Comparison of ENCODE assay signal across 19 mouse cellular contexts in genomic region chr15:94017814-94018213, GRCm38 (mm10).
A peak's percentile ranks its signal among the peaks of the same experiment; 100 is the strongest.
DNase-seq lines count a peak whose midpoint lies in the region; ATAC-seq and TF ChIP-seq lines count a peak whose summit lies in the region.
"Had no signal": no experiment of that assay in that cellular context is flagged by ENCODE, and none has a peak within 500 bp of the region (broad histone marks: within the 10 kb centered on the region; RNA-seq: fewer than 3 reads in every experiment).

No protein-coding gene starts in this region.

- no peaks in the 10 kb centered on the region for H3K79me2 ChIP-seq in myocyte (ENCODE audit: control insufficient read depth, insufficient read depth)

- no peak for DNase-seq in frontal cortex, postnatal 25 days (ENCODE audit: low spot score in 2 of 2)
- peak; percentile 24 to 32 for DNase-seq in left cerebral cortex, adult 18-20 months (ENCODE audit: low spot score in 2 of 2)
- DNase-seq in left cerebral cortex, adult 11 months (ENCODE audit: low spot score) = no peak
- peak; percentile 24 to 45 for DNase-seq in right cerebral cortex, adult 2 months (ENCODE audit: low spot score in 2 of 2)
- DNase-seq in right cerebral cortex, postnatal 14 days = no peak
- no peak for DNase-seq in gastrocnemius, postnatal 36 days
- DNase-seq: adrenal gland, adult 8-10 months; cerebellum, adult 18-20 months; cerebellum, adult 9-11 months; cerebellum, postnatal 36 days; forebrain, postnatal 0 days; heart, adult 18-20 months had no signal

- H3K36me3 ChIP-seq in myocyte (ENCODE audit: control insufficient read depth, insufficient read depth) = no peaks in the 10 kb centered on the region
- H3K36me3 ChIP-seq: embryonic facial prominence, embryonic 10.5 days; heart, embryonic 10.5 days; hindbrain, embryonic 13.5 days had no signal

- H3K4me2 ChIP-seq in myocyte (ENCODE audit: low read depth) = peak overlapping the region; percentile 20
- H3K4me2 ChIP-seq: forebrain, embryonic 13.5 days; hindbrain, embryonic 13.5 days had no signal

- TF ChIP-seq POLR2A in myocyte (IDR thresholded peaks at IDR 0.05; ENCODE audit: insufficient read length, low read depth) = no peak

- ATAC-seq in frontal cortex, adult (ENCODE audit: low TSS enrichment) = peak; percentile 72
- ATAC-seq: forebrain, embryonic 13.5 days; forebrain, postnatal 0 days; hindbrain, postnatal 0 days had no signal

- intact Hi-C loops in gastrocnemius, postnatal 36 days (cut with DNase I) = no loop called here

- no peak overlapping the region for H3K4me3 ChIP-seq in myocyte
- H3K4me3 ChIP-seq: embryonic facial prominence, embryonic 10.5 days; forebrain, embryonic 13.5 days; heart, embryonic 10.5 days; hindbrain, embryonic 13.5 days had no signal

- H3K27me3 ChIP-seq in myocyte (ENCODE audit: control insufficient read depth, insufficient read depth, insufficient read length) = no peaks in the 10 kb centered on the region
- H3K27me3 ChIP-seq: forebrain, embryonic 13.5 days; hindbrain, embryonic 13.5 days had no signal

- no peak overlapping the region for H3ac ChIP-seq in myocyte (ENCODE audit: control insufficient read depth, insufficient read length)

TF ChIP-seq in myocyte, 11 proteins besides CTCF, POLR2A, EP300 and RAD21:
- TF ChIP-seq SRF (IDR thresholded peaks at IDR 0.05; ENCODE audit: control insufficient read depth, insufficient read length, low read depth) = no peak
- no peak for TF ChIP-seq MAX (IDR thresholded peaks at IDR 0.05; ENCODE audit: low read depth)

Comparison
In these comparisons a context has a peak if more than half of its experiments do, and no peak if none do; other contexts are left out.
1. DNase-seq: peak in left cerebral cortex, adult 18-20 months (2 of 2) and right cerebral cortex, adult 2 months (2 of 2); none in frontal cortex, postnatal 25 days (0 of 2), left cerebral cortex, adult 11 months (single experiment), right cerebral cortex, postnatal 14 days (single experiment) and gastrocnemius, postnatal 36 days (0 of 2).